Mouse (Mus musculus): ENCODE data around the gene Kcnq2. TPM values are rescaled to one million over a fixed set of nuclear protein-coding genes. Genes with fewer than 3 reads are reported as not detected.

Kcnq2 gene
- polyA plus RNA-seq, 1 experiment from 2014 or later: 0.08 TPM

GRCm38 (mm10) chr2:181144675-181145074, 9.6 kb upstream of the Kcnq2 start:
- H3K4me3 ChIP-seq: no peak overlapping the region
- H3K27me3 ChIP-seq (replicated peaks): peaks cover 54% of the 10 kb centered on the region
- no peak for ATAC-seq
- no peaks in the 10 kb centered on the region for H3K9me3 ChIP-seq (replicated peaks)
- no peaks in the 10 kb centered on the region for H3K36me3 ChIP-seq
- H3K27ac ChIP-seq: no peak overlapping the region
- H3K9ac ChIP-seq: no peak overlapping the region
- 53% methylated on average over 2 of the region's 2 CpGs for WGBS (ENCODE audit: insufficient replicate concordance)
- H3K4me1 ChIP-seq: 0 out of 2 replicates have a peak, but pooled peaks cover 5% of the 10 kb centered on the region
- no peak overlapping the region for H3K4me2 ChIP-seq

DNA sequence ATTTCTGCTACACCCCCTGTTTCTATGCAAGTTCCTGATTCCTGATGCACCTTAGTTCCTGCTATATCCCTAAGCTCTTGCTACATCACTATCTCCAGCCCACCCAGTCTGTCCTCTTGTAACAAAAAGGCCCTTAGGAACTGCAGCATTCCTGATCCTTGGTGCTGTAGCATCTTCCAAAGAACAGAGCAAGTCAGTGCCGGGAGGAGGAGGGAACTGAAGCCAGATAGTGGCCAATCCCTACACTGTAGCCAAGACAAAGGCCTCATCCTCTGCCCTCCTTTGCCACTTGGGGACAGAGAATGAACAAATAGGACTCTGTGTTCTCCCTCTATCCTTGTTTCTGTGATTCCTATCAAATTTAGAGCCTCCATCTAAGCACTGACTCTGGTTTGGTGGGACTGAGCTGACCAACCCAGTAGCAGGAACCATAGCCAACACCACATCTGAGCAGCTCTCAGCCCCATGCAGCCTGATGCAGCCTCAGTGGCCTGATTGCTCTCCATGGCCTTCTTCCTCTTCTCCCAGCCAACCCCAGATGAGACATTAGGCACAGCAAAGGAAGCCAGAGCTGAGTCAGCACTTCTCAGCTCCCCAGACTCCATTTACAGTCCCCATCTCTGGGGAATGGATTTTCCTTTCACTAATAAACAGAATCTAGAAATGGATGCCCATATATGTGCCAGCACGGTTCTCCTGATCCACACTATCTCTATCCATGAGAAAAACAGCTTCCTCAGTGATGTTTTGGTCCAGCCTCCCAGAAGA, 8.6 kb upstream of the Kcnq2 start:
- WGBS (ENCODE audit: insufficient replicate concordance): 37% methylated on average over 2 of the region's 2 CpGs
- no peak for ATAC-seq
- Histone ChIP-seq H3K27me3 (replicated peaks) (peaks cover 44% of the 10 kb centered on the region), H3K4me3 (no peak overlapping the region), H3K27ac (no peak overlapping the region), H3K4me1 (0 out of 2 replicates have a peak, but pooled peaks cover 5% of the 10 kb centered on the region), H3K9me3 (replicated peaks) (no peaks in the 10 kb centered on the region), H3K4me2 (no peak overlapping the region), H3K36me3 (no peaks in the 10 kb centered on the region), H3K9ac (no peak overlapping the region)

GRCm38 (mm10) chr2:181142703-181143135, 7.6 kb upstream of the Kcnq2 start:
- H3K36me3 ChIP-seq: no peaks in the 10 kb centered on the region
- 0 out of 2 replicates have a peak, but pooled peaks cover 3% of the 10 kb centered on the region for H3K4me1 ChIP-seq
- no peaks in the 10 kb centered on the region for H3K9me3 ChIP-seq (replicated peaks)
- no peak overlapping the region for H3K9ac ChIP-seq
- WGBS (ENCODE audit: insufficient replicate concordance): 51% methylated on average over 8 of the region's 8 CpGs
- H3K4me3 ChIP-seq: no peak overlapping the region
- H3K27me3 ChIP-seq (replicated peaks): peaks cover 41% of the 10 kb centered on the region
- no peak for ATAC-seq
- H3K27ac ChIP-seq: no peak overlapping the region
- no peak overlapping the region for H3K4me2 ChIP-seq

DNA sequence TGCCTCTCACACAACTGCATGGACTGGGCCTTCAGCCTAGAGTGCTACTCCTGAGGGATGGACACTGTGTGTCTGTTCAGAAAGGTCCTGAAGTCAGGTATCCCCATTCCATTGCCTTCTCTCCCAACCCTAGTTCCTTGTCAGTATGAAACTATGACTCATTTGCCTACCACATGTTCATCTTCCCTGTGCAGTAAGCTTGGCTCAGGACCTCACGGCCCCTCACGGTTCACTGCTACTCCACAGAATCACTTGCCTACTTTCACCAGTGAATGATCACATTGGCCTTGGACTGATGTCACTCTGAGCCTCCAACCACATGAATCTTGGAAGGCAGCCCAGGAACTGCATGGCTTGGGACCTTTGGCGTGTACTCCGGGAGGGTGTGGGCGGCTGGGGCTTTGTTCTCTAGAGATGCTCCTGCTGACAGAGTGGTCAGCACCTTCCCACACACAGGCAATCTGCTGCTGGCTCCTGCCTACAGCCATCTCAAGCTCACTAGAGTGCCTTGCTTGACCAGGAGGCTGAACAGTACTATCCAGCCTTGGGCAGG, 4.6 kb upstream of the Kcnq2 start:
- no peak overlapping the region for H3K4me3 ChIP-seq
- no peaks in the 10 kb centered on the region for H3K4me1 ChIP-seq
- no peaks in the 10 kb centered on the region for H3K9me3 ChIP-seq (replicated peaks)
- 78% methylated on average over 5 of the region's 5 CpGs for WGBS (ENCODE audit: insufficient replicate concordance)
- H3K27me3 ChIP-seq (replicated peaks): peaks cover 38% of the 10 kb centered on the region
- no peaks in the 10 kb centered on the region for H3K36me3 ChIP-seq
- no peak overlapping the region for H3K4me2 ChIP-seq
- H3K9ac ChIP-seq: no peak overlapping the region
- H3K27ac ChIP-seq: no peak overlapping the region
- no peak for ATAC-seq

DNA sequence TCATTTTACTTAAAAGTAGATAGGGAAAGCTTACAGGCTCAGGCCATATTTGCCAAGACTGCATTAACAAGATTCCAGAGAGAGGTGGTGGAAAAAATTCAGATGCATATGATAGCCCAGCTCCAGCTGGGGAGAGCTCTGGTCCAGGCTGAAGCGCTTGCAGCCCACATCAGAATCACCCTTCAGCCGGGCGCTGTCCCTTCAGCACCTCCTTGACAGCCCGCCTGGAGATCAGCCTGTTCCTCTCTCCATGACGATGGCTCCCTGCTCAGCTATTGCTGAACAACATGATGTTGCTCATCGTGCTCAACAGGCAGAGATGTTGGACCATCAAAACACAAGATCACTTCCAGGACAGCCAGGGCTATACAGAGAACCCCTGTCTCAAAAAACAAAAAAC, 1.8 kb upstream of the Kcnq2 start:
- H3K9me3 ChIP-seq (replicated peaks): no peaks in the 10 kb centered on the region
- no peak for ATAC-seq
- no peak overlapping the region for H3K9ac ChIP-seq
- WGBS (ENCODE audit: insufficient replicate concordance): 4% methylated on average over 6 of the region's 6 CpGs
- H3K36me3 ChIP-seq: no peaks in the 10 kb centered on the region
- no peak overlapping the region for H3K27ac ChIP-seq
- no peak overlapping the region for H3K4me2 ChIP-seq
- no peak overlapping the region for H3K4me3 ChIP-seq
- peaks cover 58% of the 10 kb centered on the region for H3K27me3 ChIP-seq (replicated peaks)
- no peaks in the 10 kb centered on the region for H3K4me1 ChIP-seq

- no peak overlapping the region for H3K27ac ChIP-seq
- H3K27me3 ChIP-seq (replicated peaks): peaks cover 68% of the 10 kb centered on the region
- no peaks in the 10 kb centered on the region for H3K36me3 ChIP-seq
- H3K4me1 ChIP-seq: no peaks in the 10 kb centered on the region
- WGBS (ENCODE audit: insufficient replicate concordance): 11% methylated on average over 4 of the region's 4 CpGs
- H3K4me3 ChIP-seq: no peak overlapping the region
- H3K4me2 ChIP-seq: peak overlapping the region; percentile 63; the same call in 1 of the 2 replicates
- no peak for ATAC-seq
- H3K9me3 ChIP-seq (replicated peaks): no peaks in the 10 kb centered on the region
- H3K9ac ChIP-seq: no peak overlapping the region
Observed at GRCm38 (mm10) chr2:181135446-181135818, 332 bp upstream of the Kcnq2 start.

DNA sequence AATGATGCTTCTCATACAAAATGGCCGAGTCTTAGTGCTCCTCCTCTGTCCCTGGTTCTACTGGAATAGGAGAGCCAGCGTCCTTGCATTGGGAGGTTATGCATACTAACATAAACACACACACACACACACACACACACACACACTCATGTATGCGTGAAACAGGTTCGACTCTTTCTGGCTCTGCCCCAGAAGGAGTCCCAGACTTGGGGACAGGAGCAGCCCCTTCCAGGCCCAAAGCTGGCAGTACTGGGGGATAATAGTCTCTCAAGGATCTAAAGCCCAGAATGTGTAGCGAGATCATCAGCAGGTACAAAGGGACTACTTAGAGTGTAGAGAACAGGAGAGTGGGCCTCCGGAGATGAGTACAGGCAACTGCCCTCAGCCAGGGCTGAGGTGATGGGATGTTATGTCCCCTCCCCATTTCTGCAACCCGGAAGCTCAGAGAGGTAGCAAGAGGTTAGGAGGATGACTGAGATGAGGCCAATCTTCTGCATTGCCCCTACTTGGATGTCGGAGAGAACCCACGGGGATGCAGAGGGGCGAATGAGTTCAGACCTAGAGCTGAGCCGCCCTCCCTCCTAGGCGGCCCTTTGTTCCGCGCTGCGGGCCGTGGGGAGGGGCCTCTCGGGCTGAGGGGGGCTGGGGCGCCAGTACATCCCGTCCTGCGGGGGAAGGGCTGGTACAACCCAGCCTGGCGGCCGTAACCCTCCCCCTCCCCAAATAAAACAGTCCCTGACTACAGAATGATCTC, 1.1 kb downstream of the Kcnq2 start:
- 11% methylated on average over 22 of the region's 22 CpGs for WGBS (ENCODE audit: insufficient replicate concordance)
- Histone ChIP-seq H3K4me2 (peak overlapping the region; percentile 63), H3K36me3 (no peaks in the 10 kb centered on the region), H3K27ac (no peak overlapping the region), H3K27me3 (replicated peaks) (peaks cover 76% of the 10 kb centered on the region), H3K4me1 (no peaks in the 10 kb centered on the region), H3K9ac (no peak overlapping the region), H3K9me3 (replicated peaks) (no peaks in the 10 kb centered on the region), H3K4me3 (peak overlapping the region; percentile 49; the same call in 1 of the 2 replicates)
- no peak for ATAC-seq

GRCm38 (mm10) chr2:181130245-181130644, 4.9 kb downstream of the Kcnq2 start:
- no peak overlapping the region for H3K4me2 ChIP-seq
- no peaks in the 10 kb centered on the region for H3K4me1 ChIP-seq
- no peak overlapping the region for H3K27ac ChIP-seq
- no peaks in the 10 kb centered on the region for H3K36me3 ChIP-seq
- 52% methylated on average over 4 of the region's 4 CpGs for WGBS (ENCODE audit: insufficient replicate concordance)
- H3K9me3 ChIP-seq (replicated peaks): no peaks in the 10 kb centered on the region
- H3K9ac ChIP-seq: no peak overlapping the region
- H3K4me3 ChIP-seq: no peak overlapping the region
- no peak for ATAC-seq
- H3K27me3 ChIP-seq (replicated peaks): peaks cover 65% of the 10 kb centered on the region

DNA sequence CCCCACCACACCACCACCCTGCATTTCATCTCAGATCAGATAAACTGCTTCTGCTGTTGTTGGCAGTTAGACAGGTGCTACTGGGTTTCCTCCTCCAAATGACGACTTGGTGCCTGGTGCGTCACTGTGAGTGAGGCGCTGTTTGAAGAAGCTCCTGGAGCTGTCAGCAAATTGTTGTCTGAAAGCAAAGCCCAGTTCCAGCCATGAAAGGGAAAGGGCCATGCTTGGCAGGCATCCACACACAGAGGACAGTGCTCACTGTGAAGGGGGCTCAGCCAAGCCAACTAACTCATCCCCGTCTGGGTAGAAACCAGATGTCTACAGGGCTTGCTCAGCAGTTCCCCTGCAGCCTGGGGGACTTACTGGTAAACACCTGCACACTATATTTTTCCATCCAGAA, 6.1 kb downstream of the Kcnq2 start:
- H3K9me3 ChIP-seq (replicated peaks): no peaks in the 10 kb centered on the region
- WGBS (ENCODE audit: insufficient replicate concordance): 68% methylated on average over 4 of the region's 4 CpGs

DNA sequence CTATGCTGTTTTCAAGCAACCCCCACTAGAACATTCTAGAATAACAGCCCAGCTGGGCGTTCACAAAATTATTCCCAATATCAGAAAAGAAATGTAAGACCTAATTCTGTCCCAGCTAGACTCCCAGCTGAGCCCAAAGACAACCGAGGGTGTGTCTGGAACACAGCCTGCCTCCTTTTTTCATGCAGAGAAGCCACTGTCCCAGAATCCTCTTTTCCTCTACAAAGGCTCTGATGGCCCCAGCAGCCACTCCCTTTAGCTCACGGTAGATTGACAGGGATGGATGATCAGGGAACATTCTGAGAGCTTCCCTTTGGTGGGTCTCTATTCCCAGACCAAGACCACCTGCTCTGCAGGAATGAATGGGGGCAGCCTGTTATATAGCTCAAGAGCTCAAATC, 7.3 kb downstream of the Kcnq2 start:
- no peaks in the 10 kb centered on the region for H3K4me1 ChIP-seq
- WGBS (ENCODE audit: insufficient replicate concordance): 36% methylated on average over 3 of the region's 3 CpGs
- no peak overlapping the region for H3K4me3 ChIP-seq
- no peaks in the 10 kb centered on the region for H3K9me3 ChIP-seq (replicated peaks)
- no peak overlapping the region for H3K27ac ChIP-seq
- no peaks in the 10 kb centered on the region for H3K36me3 ChIP-seq
- no peak overlapping the region for H3K4me2 ChIP-seq
- peaks cover 40% of the 10 kb centered on the region for H3K27me3 ChIP-seq (replicated peaks)
- no peak overlapping the region for H3K9ac ChIP-seq
- ATAC-seq: no peak

More for the DNA sequence above, 6.1 kb downstream of the Kcnq2 start:
- Histone ChIP-seq H3K4me3 (no peak overlapping the region), H3K27me3 (replicated peaks) (peaks cover 52% of the 10 kb centered on the region), H3K27ac (no peak overlapping the region), H3K4me2 (no peak overlapping the region), H3K9ac (no peak overlapping the region), H3K36me3 (no peaks in the 10 kb centered on the region), H3K4me1 (no peaks in the 10 kb centered on the region)
- no peak for ATAC-seq

DNA sequence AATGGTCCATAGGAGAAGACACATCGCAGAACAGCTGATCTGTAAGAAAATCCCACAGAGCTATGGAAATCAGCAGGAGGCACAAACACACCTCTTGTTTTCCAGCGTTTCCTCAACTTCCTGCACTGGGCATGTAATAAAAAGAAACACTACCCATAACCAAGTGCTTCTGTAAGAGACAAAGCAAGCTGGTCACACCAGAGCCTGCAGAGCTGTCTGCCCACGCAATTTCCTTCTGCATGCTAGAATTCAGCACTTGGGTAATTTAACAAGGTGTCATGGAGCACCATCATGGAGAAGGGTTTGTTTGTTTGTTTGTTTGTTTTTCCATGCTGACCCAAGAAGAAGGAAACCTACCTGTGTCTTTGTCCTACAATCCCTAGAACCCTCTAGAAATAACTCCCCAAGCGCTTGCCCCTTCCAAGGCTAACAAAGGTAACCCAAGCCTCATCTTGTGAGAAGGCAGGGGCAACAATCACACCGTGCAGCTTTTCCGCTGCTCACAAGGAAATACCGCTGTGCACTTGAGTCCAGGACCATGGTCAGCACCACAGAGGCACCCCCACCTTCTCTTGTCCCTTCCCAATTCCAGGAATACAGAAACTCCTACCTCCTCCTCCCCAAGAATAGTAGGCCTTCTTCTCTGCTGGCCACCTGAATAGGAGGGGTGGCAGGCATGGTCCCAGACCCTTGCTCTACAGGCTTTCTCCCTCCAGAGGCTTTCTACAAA, 9.2 kb downstream of the Kcnq2 start:
- no peak overlapping the region for H3K9ac ChIP-seq
- H3K9me3 ChIP-seq (replicated peaks): no peaks in the 10 kb centered on the region
- no peak overlapping the region for H3K4me3 ChIP-seq
- no peaks in the 10 kb centered on the region for H3K4me1 ChIP-seq
- 36% methylated on average over 7 of the region's 7 CpGs for WGBS (ENCODE audit: insufficient replicate concordance)
- H3K4me2 ChIP-seq: no peak overlapping the region
- no peak overlapping the region for H3K27ac ChIP-seq
- peaks cover 24% of the 10 kb centered on the region; the same call in 1 of the 2 replicates for H3K27me3 ChIP-seq (replicated peaks)
- H3K36me3 ChIP-seq: no peaks in the 10 kb centered on the region
- no peak for ATAC-seq

- Histone ChIP-seq H3K4me1 (no peaks in the 10 kb centered on the region), H3K27me3 (replicated peaks) (peaks cover 13% of the 10 kb centered on the region), H3K9me3 (replicated peaks) (no peaks in the 10 kb centered on the region), H3K9ac (no peak overlapping the region), H3K4me3 (no peak overlapping the region), H3K4me2 (no peak overlapping the region), H3K36me3 (no peaks in the 10 kb centered on the region), H3K27ac (no peak overlapping the region)
- no peak for ATAC-seq
Observed at GRCm38 (mm10) chr2:181122642-181123041, 12.5 kb downstream of the Kcnq2 start.

Measured in liver, embryonic 12.5 days (tissue).